Mouse (Mus musculus): Measurements from ENCODE around the gene Ice1.

Ice1 gene

GRCm38 (mm10) chr13:70637282-70637661 lies at the start of gene Ice1:
Ice1 (minus strand) TSS chr13:70637634.
- peak; percentile 52 for DNase-seq (ENCODE audit: low spot score)

- DNase-seq (ENCODE audit: low spot score) = no peak
Observed at GRCm38 (mm10) chr13:70685825-70686224, 48.4 kb upstream of the Ice1 start.

- DNase-seq (ENCODE audit: low spot score) = no peak
Observed at GRCm38 (mm10) chr13:70684976-70685609, 47.7 kb upstream of the Ice1 start.

- no peak for DNase-seq (ENCODE audit: low spot score)
Observed at GRCm38 (mm10) chr13:70681411-70682183, 44.2 kb upstream of the Ice1 start.

- DNase-seq (ENCODE audit: low spot score) = no peak
Observed at GRCm38 (mm10) chr13:70680316-70680715, 42.9 kb upstream of the Ice1 start.

- DNase-seq (ENCODE audit: low spot score) = no peak
Observed at GRCm38 (mm10) chr13:70677689-70678088, 40.3 kb upstream of the Ice1 start.

GRCm38 (mm10) chr13:70676243-70677183 lies 39.1 kb upstream of the Ice1 start:
- no peak for DNase-seq (ENCODE audit: low spot score)

- DNase-seq (ENCODE audit: low spot score) = no peak
Observed at GRCm38 (mm10) chr13:70674998-70675397, 37.6 kb upstream of the Ice1 start.

- no peak for DNase-seq (ENCODE audit: low spot score)
Observed at GRCm38 (mm10) chr13:70670080-70670479, 32.6 kb upstream of the Ice1 start.

GRCm38 (mm10) chr13:70659715-70660114 lies 22.3 kb upstream of the Ice1 start:
- no peak for DNase-seq (ENCODE audit: low spot score)

- no peak for DNase-seq (ENCODE audit: low spot score)
Observed at GRCm38 (mm10) chr13:70656741-70657140, 19.3 kb upstream of the Ice1 start.

GRCm38 (mm10) chr13:70656329-70656728 lies 18.9 kb upstream of the Ice1 start:
- no peak for DNase-seq (ENCODE audit: low spot score)

GRCm38 (mm10) chr13:70655570-70655969 lies 18.1 kb upstream of the Ice1 start:
- no peak for DNase-seq (ENCODE audit: low spot score)

GRCm38 (mm10) chr13:70654091-70654770 lies 16.8 kb upstream of the Ice1 start:
- peak; percentile 27 for DNase-seq (ENCODE audit: low spot score)

- DNase-seq (ENCODE audit: low spot score) = no peak
Observed at GRCm38 (mm10) chr13:70653457-70653856, 16.0 kb upstream of the Ice1 start.

GRCm38 (mm10) chr13:70650011-70650436 lies 12.6 kb upstream of the Ice1 start:
- no peak for DNase-seq (ENCODE audit: low spot score)

GRCm38 (mm10) chr13:70645968-70646505 lies 8.6 kb upstream of the Ice1 start:
- DNase-seq (ENCODE audit: low spot score) = no peak

- DNase-seq (ENCODE audit: low spot score) = no peak
Observed at GRCm38 (mm10) chr13:70644083-70644462, 6.6 kb upstream of the Ice1 start.

GRCm38 (mm10) chr13:70643408-70644082 lies 6.1 kb upstream of the Ice1 start:
- DNase-seq (ENCODE audit: low spot score) = peak; percentile 88

GRCm38 (mm10) chr13:70641941-70642340 lies 4.5 kb upstream of the Ice1 start:
- no peak for DNase-seq (ENCODE audit: low spot score)

GRCm38 (mm10) chr13:70641381-70641780 lies 3.9 kb upstream of the Ice1 start:
- DNase-seq (ENCODE audit: low spot score) = no peak

Measured in retina, embryonic 14.5 days (tissue).